Comparison of ENCODE assay signal across 9 mouse cellular contexts in genomic region chr7:105549035-105549434, GRCm38 (mm10). TPM values are rescaled to one million over a fixed set of nuclear protein-coding genes. Genes with fewer than 3 reads are reported as not detected.
DNase-seq lines count a peak whose midpoint lies in the region; ATAC-seq and TF ChIP-seq lines count a peak whose summit lies in the region.
"Had no signal": no experiment of that assay in that cellular context is flagged by ENCODE, and none has a peak within 500 bp of the region (broad histone marks: within the 10 kb centered on the region; RNA-seq: fewer than 3 reads in every experiment).

No protein-coding gene starts in this region.

- DNase-seq in kidney, adult 11 months, result peak; percentile 24
- DNase-seq in Muller cell, postnatal 12 days (ENCODE audit: inconsistent ontology term), result peak; percentile 49
- DNase-seq in cerebellum, adult 2 months, result peak; percentile 51 to 71
- peak; percentile 41 to 57 for DNase-seq in layer of hippocampus, postnatal 10 days (ENCODE audit: low spot score in 2 of 2)
- no peak for DNase-seq in adrenal gland, adult 2 months

- peak; percentile 66 for TF ChIP-seq CTCF in cerebellum, adult 2 months (IDR thresholded peaks at IDR 0.05; ENCODE audit: borderline replicate concordance, insufficient read depth, low read depth, low read length)

- H3K4me1 ChIP-seq in kidney, embryonic 16.5 days (ENCODE audit: insufficient read depth, low read length), result peaks cover 4% of the 10 kb centered on the region; the same call in 1 of the 2 replicates
- H3K4me1 ChIP-seq in cerebellum, adult 2 months (ENCODE audit: control insufficient read depth, insufficient read depth, low read length), result no peaks in the 10 kb centered on the region

- WGBS in kidney, embryonic 16.5 days, result 35% methylated on average over 6 of the region's 6 CpGs
- 35% methylated on average over 6 of the region's 6 CpGs for WGBS in cerebellum, adult 2 months

- TF ChIP-seq POLR2A in cerebellum, adult 2 months (IDR thresholded peaks at IDR 0.05; ENCODE audit: borderline replicate concordance, insufficient read depth, low read length), result no peak

- no peaks in the 10 kb centered on the region for H3K9me3 ChIP-seq in kidney, embryonic 16.5 days (ENCODE audit: low read length)
- H3K9me3 ChIP-seq: neural tube, embryonic 13.5 days had no signal

- H3K27ac ChIP-seq in kidney, embryonic 16.5 days (ENCODE audit: low read length), result no peak overlapping the region
- no peak overlapping the region for H3K27ac ChIP-seq in cerebellum, adult 2 months (ENCODE audit: insufficient read depth, low read length)
- H3K27ac ChIP-seq: neural tube, embryonic 13.5 days had no signal

- H3K36me3 ChIP-seq in kidney, embryonic 16.5 days (ENCODE audit: insufficient read depth, low read length), result no peaks in the 10 kb centered on the region
- H3K36me3 ChIP-seq: neural tube, embryonic 13.5 days had no signal

- no peaks in the 10 kb centered on the region for H3K27me3 ChIP-seq in kidney, embryonic 16.5 days (ENCODE audit: insufficient read depth, low read length)
- H3K27me3 ChIP-seq in cerebellum, adult 2 months (ENCODE audit: control insufficient read depth, insufficient read depth, low read length), result no peaks in the 10 kb centered on the region
- H3K27me3 ChIP-seq: neural tube, embryonic 13.5 days had no signal

- H3K4me2 ChIP-seq in kidney, embryonic 16.5 days (replicated peaks; ENCODE audit: low read depth, low read length), result no peak overlapping the region
- H3K4me2 ChIP-seq: neural tube, embryonic 13.5 days had no signal

- ATAC-seq in kidney, embryonic 16.5 days (ENCODE audit: low FRiP score, low TSS enrichment), result no peak
- ATAC-seq in megakaryocyte progenitor cell, adult 5-6 weeks (replicated peaks; ENCODE audit: poor library complexity), result no peak

- H3K9ac ChIP-seq in kidney, embryonic 16.5 days (replicated peaks; ENCODE audit: low read length), result no peak overlapping the region
- H3K9ac ChIP-seq: neural tube, embryonic 13.5 days had no signal

- no peak overlapping the region for H3K4me3 ChIP-seq in kidney, embryonic 16.5 days (ENCODE audit: low read length)
- H3K4me3 ChIP-seq in cerebellum, adult 2 months (replicated peaks; ENCODE audit: insufficient read depth, low read depth, low read length), result no peak overlapping the region
- H3K4me3 ChIP-seq: neural tube, embryonic 13.5 days had no signal

RNA-seq across cellular contexts. Expression of gene Smpd1, which starts 5.1 kb away (rescaled TPM):
- polyA plus RNA-seq in kidney, embryonic 16.5 days (2015; fragmentation: Nextera tagmentation; extraction: Ambion mirVana), result 58.7 and 60.7 TPM in 2 replicates
- polyA plus RNA-seq in cerebellum, adult 2 months (2012; rRNA removed), result 102 and 108 TPM in 2 replicates
- total RNA-seq in layer of hippocampus, postnatal 10 days (2021), result 10 to 100 TPM; 87.0 to 89.8 TPM
- 10 to 100 TPM; 56.2 to 68.5 TPM for total RNA-seq in adrenal gland, adult 2 months (2021)
- 74.0 and 75.4 TPM in 2 replicates for polyA plus RNA-seq in adrenal gland, adult 2 months (2012; rRNA removed)
- total RNA-seq in megakaryocyte progenitor cell, adult 5-6 weeks (2015), result 16.2 and 21.0 TPM in 2 replicates
- 9.5 and 16.2 TPM in 2 replicates for total RNA-seq in megakaryocyte progenitor cell, adult 5-6 weeks (2017)

RNA-seq across cellular contexts. Expression of gene Apbb1, which starts 32.4 kb away (rescaled TPM):
- polyA plus RNA-seq in kidney, embryonic 16.5 days (2015; fragmentation: Nextera tagmentation; extraction: Ambion mirVana), result 62.1 and 62.2 TPM in 2 replicates
- 441 and 475 TPM in 2 replicates for polyA plus RNA-seq in cerebellum, adult 2 months (2012; rRNA removed)
- total RNA-seq in layer of hippocampus, postnatal 10 days (2021), result 100 to 1,000 TPM; 350 to 357 TPM
- 10 to 100 TPM; 12.0 to 22.4 TPM for total RNA-seq in adrenal gland, adult 2 months (2021)
- polyA plus RNA-seq in adrenal gland, adult 2 months (2012; rRNA removed), result 49.1 and 61.8 TPM in 2 replicates
- not detected in 2 replicates for total RNA-seq in megakaryocyte progenitor cell, adult 5-6 weeks (2015)
- total RNA-seq in megakaryocyte progenitor cell, adult 5-6 weeks (2017), result not detected in 2 replicates

RNA-seq across cellular contexts. Expression of gene Hpx, which starts 50.9 kb away (rescaled TPM):
- polyA plus RNA-seq in kidney, embryonic 16.5 days (2015; fragmentation: Nextera tagmentation; extraction: Ambion mirVana), result 1.3 and 1.7 TPM in 2 replicates
- 0.60 and 0.61 TPM in 2 replicates for polyA plus RNA-seq in cerebellum, adult 2 months (2012; rRNA removed)
- not detected for total RNA-seq in layer of hippocampus, postnatal 10 days (2021)
- 1 to 10 TPM in 1 of 2 experiments, under 1 TPM in 1; 0.52 to 7.0 TPM for total RNA-seq in adrenal gland, adult 2 months (2021)
- polyA plus RNA-seq in adrenal gland, adult 2 months (2012; rRNA removed), result 0.25 and 2.0 TPM in 2 replicates
- total RNA-seq in megakaryocyte progenitor cell, adult 5-6 weeks (2015), result not detected in 2 replicates
- total RNA-seq in megakaryocyte progenitor cell, adult 5-6 weeks (2017), result not detected in 2 replicates
- total RNA-seq: left cerebral cortex, postnatal 10 days had no signal

Comparison
In these comparisons a context has a peak if more than half of its experiments do, and no peak if none do; other contexts are left out.
1. RNA of gene Apbb1, which starts 32.4 kb away (total RNA-seq): 350 to 357 TPM in layer of hippocampus, postnatal 10 days; 12.0 to 22.4 TPM in adrenal gland, adult 2 months and not detected in megakaryocyte progenitor cell, adult 5-6 weeks; every median in the first group is over 10 times any median in the second.